Mouse (Mus musculus): ENCODE data around the gene Hoxd11. TPM values are rescaled to one million over a fixed set of nuclear protein-coding genes. Genes with fewer than 3 reads are reported as not detected.

Gene Hoxd11
- not detected in 2 replicates for polyA plus RNA-seq (2012; rRNA removed)

DNA sequence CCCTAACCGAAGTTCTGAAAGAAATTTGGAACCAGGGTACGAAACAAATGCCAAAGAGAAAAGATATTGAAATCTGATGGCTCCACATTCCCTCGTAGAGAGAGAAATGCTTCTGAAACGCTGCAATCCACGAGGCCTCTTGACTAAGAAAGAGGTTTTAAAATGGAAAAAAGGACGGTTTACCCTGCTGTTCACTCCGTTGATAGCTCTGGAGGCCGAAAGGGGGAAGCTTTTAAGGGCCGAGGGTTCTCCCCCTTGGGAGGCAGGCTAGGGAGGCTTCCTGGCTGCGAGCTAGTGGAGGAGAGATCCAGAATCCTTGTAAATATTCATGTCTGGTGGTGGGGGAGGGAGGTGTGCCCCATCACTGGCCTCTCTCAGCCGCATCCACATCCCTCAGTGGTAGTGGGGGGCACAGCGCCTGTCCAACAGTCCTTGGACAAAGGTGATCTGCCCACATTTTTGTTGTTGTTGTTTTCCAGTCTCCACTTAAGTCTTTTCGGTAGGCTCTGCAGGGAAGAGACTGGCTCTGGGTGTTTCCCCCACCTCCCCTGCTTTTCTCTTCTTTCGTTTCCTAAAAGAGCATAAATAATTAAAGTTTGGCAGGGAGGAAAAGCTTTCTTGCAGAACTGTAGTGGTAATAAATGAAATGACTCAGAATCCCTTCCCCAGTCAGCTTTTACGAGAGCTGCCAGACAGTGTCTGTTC, at the start of gene Hoxd11:
TSS of gene Hoxd11 (plus strand) at position 667 of the 705 bp plus-strand sequence.

DNA sequence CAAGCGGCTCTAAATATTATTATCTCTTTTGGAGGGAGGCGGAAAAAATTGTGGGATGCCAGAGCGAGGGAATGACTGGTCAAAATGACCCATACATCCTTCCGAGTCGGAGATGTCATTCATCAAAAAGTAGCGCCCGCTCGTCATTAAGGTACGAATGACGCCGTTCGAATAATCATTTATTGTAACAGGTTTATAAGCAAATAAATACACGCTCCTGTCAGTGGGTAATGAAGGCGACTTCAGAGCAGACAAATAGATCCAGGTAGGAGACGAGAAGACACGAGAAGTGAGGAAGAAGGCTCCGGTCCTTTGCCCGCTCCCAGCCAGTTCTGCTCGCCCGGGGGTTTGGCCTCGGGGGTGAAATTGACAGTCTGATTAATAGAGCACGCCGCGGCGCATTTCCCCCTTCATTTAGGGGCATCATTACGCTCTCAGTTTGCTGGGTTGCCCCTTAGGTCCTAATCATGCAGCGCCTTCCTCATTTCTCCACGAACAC, 19.8 kb upstream of the Hoxd11 start, which contains the start of gene Evx2:
TSS of gene Evx2 (minus strand) at position 51 of the 499 bp plus-strand sequence.

DNA sequence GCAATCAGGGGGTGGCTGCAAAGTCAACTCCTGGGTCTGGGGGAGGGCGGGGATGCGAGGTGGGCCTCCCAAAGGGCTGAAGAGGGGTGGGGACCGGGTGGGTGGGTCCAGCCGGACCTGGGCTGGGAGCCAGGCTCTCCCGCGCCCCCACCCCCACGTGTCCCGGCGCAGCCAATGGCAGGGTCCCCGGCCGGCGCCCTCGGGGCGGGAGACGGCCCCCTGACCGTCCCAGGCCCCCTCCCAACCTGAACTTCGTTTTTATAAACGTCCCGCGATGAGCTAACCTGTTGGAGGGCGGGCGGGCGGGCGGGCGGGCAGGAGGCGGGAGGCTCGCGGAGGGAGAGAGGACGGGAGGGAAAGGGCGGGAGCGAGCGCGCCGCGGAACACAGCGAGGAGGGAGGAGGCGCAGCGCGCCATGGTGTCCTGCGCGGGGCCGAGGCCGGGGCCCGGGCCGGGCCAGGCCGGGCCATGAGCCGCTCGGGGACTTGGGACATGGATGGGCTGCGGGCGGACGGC, 11.5 kb upstream of the Hoxd11 start, which contains the start of gene Hoxd13:
TSS of gene Hoxd13 (plus strand) at position 469 of the 516 bp plus-strand sequence.

DNA sequence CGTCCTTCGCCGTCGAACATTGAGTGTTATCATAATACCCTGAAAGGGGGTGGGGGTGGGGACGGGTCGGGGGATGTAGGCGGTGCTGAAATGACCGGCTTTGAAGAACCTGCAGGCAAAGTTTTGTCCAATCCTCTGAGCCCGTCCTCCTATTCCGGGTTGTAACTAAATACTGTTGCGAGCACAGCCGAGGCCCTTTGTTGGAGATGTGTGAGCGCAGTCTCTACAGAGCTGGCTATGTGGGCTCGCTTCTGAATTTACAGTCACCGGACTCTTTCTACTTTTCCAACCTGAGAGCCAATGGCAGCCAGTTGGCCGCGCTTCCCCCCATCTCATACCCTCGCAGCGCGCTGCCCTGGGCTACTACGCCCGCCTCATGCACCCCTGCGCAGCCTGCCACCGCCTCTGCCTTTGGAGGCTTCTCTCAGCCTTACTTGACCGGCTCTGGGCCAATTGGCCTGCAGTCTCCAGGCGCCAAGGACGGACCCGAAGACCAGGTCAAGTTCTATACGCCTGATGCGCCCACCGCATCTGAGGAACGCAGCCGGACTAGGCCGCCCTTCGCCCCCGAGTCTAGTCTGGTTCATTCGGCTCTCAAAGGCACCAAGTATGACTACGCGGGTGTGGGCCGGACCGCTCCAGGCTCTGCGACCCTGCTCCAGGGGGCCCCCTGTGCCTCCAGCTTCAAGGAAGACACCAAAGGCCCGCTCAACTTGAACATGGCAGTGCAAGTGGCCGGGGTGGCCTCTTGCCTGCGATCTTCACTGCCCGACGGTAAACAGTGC, 4.3 kb upstream of the Hoxd11 start, which contains the start of gene Hoxd12:
TSS of gene Hoxd12 (plus strand) at position 133 of the 785 bp plus-strand sequence.

DNA sequence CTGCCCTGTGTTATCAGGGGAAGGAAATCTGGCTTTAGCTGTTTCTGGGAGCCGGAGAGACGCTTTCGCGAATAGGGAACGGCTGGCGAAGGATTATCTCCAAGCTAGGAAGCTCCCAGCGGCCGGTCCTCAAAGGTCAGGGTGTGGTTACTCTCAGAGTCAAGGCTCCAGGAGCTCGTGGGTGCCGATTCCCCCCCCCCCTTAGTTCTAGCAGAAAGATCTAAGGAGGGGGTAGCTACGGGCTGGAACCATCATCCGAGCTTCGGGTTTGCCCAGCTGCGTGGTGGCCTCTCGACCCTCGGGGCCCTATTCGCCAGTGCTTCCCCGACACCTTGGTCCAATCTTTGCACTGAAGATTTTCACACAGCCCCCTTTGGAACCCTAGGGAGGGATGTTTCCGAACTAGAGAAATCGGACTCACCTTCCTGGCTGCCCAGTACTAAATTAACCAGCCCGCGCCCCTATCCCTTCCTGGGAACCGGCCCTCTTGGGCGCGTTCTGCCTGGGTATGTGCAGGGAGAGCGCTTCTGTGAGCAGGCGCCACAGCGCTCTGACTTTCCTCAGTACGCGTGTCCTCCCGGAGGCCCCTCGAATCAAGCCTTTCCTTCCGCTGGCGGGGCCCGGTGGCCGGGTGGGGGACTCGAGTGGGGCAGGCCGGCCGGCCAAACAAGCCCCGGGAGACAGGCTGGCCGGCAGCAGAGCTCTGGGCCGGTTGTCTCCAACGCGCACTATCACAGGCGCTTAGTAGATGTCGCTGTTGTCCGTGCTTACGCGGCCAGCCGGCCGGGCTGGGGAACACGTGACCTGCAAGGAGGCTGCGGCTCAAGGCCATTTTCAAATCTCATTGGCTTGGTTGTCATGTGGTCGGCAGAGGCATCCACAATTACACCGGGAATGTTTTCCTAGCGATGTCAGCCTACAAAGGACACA, 11.9 kb downstream of the Hoxd11 start, which contains the start of gene Hoxd10:
TSS of gene Hoxd10 (plus strand) at position 903 of the 930 bp plus-strand sequence.

DNA sequence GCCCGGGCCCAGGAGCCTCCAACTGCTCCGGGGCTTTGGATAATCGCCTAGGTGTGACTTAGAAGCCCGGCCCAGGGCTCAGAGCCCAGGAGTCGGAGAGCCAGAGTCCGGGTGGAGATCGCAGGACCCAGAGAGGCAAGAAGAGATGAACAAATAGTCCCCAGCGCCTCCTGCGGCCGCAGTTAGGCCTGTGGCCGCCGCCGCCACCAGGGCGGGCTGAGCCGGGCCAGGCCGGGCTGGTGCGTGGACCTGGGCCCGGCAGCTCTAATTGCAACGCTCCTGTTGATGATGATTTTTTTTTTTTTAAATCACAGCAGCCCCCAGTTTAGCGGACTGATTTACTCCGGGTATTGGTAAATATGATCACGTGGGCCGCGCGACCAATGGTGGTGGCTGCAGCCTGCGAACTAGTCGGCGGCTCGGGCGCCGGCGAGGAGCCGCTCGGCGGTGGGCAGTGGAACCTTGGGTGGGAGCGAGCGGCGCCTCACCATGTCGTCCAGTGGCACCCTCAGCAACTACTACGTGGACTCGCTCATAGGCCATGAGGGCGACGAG, 18.3 kb downstream of the Hoxd11 start, which contains the start of gene Hoxd9:
TSS of gene Hoxd9 (plus strand) at position 161 of the 555 bp plus-strand sequence.

DNA sequence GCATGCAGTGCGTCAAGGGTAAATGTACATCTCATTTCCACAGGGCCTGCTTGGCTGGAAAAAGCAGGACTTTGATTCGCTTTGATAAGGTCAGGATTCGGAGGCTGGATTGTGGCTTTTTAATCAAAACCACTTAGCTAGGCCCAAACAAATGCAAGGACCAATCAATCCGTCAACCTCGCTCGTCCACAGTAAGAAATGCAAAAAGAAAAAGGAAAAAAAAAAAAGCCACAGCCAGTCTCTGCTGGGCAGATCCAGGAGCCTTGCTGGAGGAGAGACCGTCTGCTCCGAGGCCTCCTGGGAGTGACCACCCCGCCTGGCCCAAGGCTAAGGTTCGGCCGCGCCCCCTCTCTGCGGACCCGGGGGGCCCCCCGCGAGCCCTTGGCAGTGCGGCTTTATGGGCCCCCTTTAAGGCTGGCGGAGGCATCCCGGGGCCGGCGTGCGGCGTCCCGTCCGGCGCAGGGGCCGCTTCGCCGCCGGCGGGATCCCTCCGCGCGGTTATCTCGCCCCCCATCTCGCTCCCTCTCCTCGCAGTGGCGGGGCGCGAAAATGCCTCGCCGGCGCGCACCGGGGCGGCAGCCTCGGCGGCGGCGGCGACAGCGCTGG, 25.1 kb downstream of the Hoxd11 start, which contains the start of gene Hoxd8:
TSS of gene Hoxd8 (plus strand) at position 223 of the 606 bp plus-strand sequence.

DNA sequence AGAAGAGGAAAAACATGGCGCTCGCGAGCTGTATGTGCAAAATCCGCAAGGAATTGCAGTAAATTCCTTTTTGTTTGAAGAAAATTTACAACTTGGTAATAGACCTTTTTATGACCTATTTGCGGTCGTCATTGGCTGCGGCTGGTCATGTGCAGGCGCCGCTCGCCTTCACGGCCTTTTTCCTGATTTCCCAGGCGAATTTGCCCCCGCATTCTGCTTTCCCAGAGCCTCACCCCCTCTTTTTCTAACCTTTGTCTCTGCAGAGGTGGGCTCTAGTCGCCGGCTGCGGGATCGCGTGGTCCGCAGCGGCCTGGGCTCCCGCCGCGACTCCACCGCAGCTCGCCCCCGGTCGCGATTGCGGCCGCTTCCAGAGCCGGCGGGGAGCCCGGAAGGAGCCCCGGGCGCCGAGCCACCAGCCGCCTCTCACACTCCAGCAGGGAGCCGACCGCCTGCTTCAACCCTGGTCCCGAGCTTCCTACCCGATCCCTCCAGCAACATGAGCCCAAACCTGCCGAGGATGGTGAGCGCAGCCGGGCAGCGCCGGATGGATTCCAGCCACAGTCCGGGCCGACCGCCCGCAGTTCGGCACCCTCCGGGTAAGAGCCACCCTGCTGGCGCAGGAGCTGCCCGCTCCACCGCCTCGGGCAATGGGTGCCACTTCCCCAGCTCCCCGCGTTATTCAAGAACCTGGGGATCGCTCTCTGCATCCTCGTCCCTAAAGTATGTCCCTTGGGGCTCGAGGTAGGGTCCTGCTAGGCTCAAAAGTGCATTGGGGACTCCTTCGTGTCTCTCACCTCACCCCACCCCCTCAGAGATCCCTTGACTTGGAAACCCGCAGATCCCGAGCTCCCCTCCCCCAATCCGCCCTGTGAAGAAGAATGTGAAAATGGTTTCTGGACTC, 32.6 kb downstream of the Hoxd11 start, which contains the start of the genes Hoxd3 and Hoxd4:
TSS of gene Hoxd3 (plus strand) at position 207 of the 901 bp plus-strand sequence.
TSS of gene Hoxd4 (plus strand) at position 209 of the 901 bp plus-strand sequence.

DNA sequence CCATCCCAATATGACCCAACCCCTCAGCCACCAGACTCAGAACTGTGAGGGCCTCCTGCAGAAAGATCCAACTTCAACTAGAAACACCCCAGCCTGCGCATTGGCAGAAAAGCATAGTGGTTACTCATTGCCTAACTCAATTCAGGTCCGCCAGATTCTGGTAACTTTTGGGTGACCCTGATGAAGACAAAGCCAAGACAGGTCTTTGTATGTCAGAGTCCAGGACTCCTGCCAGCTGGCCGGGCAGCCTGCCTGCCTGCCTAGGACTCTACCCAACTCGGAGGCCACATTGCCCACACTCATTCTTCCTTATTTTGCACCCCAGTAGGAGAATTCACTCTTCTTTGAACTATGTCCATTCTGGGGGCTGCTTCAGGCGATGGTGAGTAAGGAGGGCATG, 47.2 kb downstream of the Hoxd11 start, which contains the start of gene Gm28230:
TSS of gene Gm28230 (plus strand) at position 178 of the 400 bp plus-strand sequence.

Other genes starting within 250 kb of the Hoxd11 start
- 1.2 and 2.8 TPM in 2 replicates for gene Lnpk, start 100.1 kb upstream of the Hoxd11 start, polyA plus RNA-seq (2012; rRNA removed)
- not detected in 2 replicates for gene Evx2, start 20.0 kb upstream of the Hoxd11 start, polyA plus RNA-seq (2012; rRNA removed)
- not detected in 2 replicates for gene Hoxd13, start 11.2 kb upstream of the Hoxd11 start, polyA plus RNA-seq (2012; rRNA removed)
- not detected in 2 replicates for gene Hoxd12, start 4.5 kb upstream of the Hoxd11 start, polyA plus RNA-seq (2012; rRNA removed)
- gene Hoxd10, start 12.4 kb downstream of the Hoxd11 start, polyA plus RNA-seq (2012; rRNA removed) = not detected in 2 replicates
- 0.48 and 0.73 TPM in 2 replicates for gene Hoxd9, start 18.2 kb downstream of the Hoxd11 start, polyA plus RNA-seq (2012; rRNA removed)
- 1.1 and 1.8 TPM in 2 replicates for gene Hoxd8, start 25.1 kb downstream of the Hoxd11 start, polyA plus RNA-seq (2012; rRNA removed)
- gene Hoxd3, start 32.4 kb downstream of the Hoxd11 start, polyA plus RNA-seq (2012; rRNA removed) = 0.61 and 0.75 TPM in 2 replicates
- 2.4 and 3.5 TPM in 2 replicates for gene Hoxd4, start 32.4 kb downstream of the Hoxd11 start, polyA plus RNA-seq (2012; rRNA removed)
- gene Gm28230, start 47.2 kb downstream of the Hoxd11 start, polyA plus RNA-seq (2012; rRNA removed) = 0.24 and 0.62 TPM in 2 replicates
- not detected in 2 replicates for gene Hoxd1, start 83.4 kb downstream of the Hoxd11 start, polyA plus RNA-seq (2012; rRNA removed)
- 27.2 and 76.7 TPM in 2 replicates for gene Mtx2, start 146.2 kb downstream of the Hoxd11 start, polyA plus RNA-seq (2012; rRNA removed)